Mouse (Mus musculus) forebrain, embryonic 12.5 days (tissue): ENCODE data around the gene Tmem229b. TPM values are rescaled to one million over a fixed set of nuclear protein-coding genes. Genes with fewer than 3 reads are reported as not detected.
"Not testable (repeated sequence)": the region's sequence is repeated elsewhere in the genome, so short reads cannot be mapped to it uniquely, and the experiment has no call there.

Source experiments
- ATAC-seq: fragments of 200-750 bp; cut with Nextera tagmentation; 2 replicates; pipeline ENCODE4 v1.8.0; 2017; ENCODE audit warnings: moderate TSS enrichment; ENCODE audit not compliant: low FRiP score
- H3K27ac ChIP-seq: fragments of 300-500 bp; sonication (generic); 2 replicates; pipeline ENCODE4 v1.5.1; 2016; ENCODE audit warnings: mild to moderate bottlenecking
- H3K27me3 ChIP-seq: fragments of 300-500 bp; sonication (generic); 2 replicates; pipeline ENCODE4 v1.6.1; 2016; ENCODE audit warnings: mild to moderate bottlenecking
- H3K36me3 ChIP-seq: fragments of 300-500 bp; sonication (generic); replicated peaks from 2 replicates; pipeline ENCODE4 v1.6.1; 2016; ENCODE audit warnings: mild to moderate bottlenecking
- H3K4me1 ChIP-seq: fragments of 300-500 bp; sonication (generic); 2 replicates; pipeline ENCODE4 v1.6.1; 2016
- H3K4me2 ChIP-seq: fragments of 300-500 bp; sonication (generic); 2 replicates; pipeline ENCODE4 v1.6.1; 2016; ENCODE audit warnings: mild to moderate bottlenecking, moderate library complexity
- H3K4me3 ChIP-seq: fragments of 300-500 bp; sonication (generic); replicated peaks from 2 replicates; pipeline ENCODE4 v1.5.1; 2016; ENCODE audit warnings: mild to moderate bottlenecking
- H3K9ac ChIP-seq: fragments of 300-500 bp; sonication (generic); 2 replicates; pipeline ENCODE4 v1.6.1; 2016; ENCODE audit warnings: mild to moderate bottlenecking
- H3K9me3 ChIP-seq: fragments of 300-500 bp; sonication (generic); 2 replicates; pipeline ENCODE4 v1.6.1; 2016
- WGBS: fragments of 180-500 bp; shearing (Covaris S2); methylation state at CpG from one replicate; pipeline ENCODE4 v1.1.7; 2016; 5-methylcytosine and 5-hydroxymethylcytosine counted together
- polyA plus RNA-seq: library from polyadenylated mRNA; unstranded; fragments of >200 nt; fragmentation: Nextera tagmentation; extraction: Ambion mirVana; gene quantifications from 2 replicates; pipeline ENCODE4 v1.2.1, GENCODE M21; 2016

Gene Tmem229b
- polyA plus RNA-seq, 1 experiment from 2014 or later = 16.7 TPM

DNA sequence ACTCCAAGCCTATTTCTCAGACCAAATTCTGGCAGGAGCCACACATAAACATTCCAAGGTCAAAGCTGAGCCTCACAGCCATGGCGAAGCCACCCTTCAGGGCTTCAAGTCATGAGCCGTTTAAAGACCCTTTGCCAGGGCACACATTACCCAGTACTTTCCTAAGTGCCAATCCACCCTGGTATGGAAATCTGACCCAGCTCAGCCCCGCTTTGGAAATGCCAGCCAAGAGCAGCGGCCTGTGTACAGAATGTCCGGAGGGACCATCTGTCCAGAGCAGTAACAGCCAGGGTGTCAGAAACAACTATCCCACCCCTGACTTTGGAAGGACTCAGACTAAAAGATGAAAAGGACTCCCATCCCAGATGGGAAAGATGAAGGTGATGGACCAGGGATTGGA lies 32.7 kb downstream of the Tmem229b start:
- no peaks in the 10 kb centered on the region for H3K9me3 ChIP-seq
- H3K4me3 ChIP-seq = no peak overlapping the region
- no peak for ATAC-seq
- no peak overlapping the region for H3K9ac ChIP-seq
- 95% methylated on average over 5 of the region's 5 CpGs for WGBS
- H3K27me3 ChIP-seq = no peaks in the 10 kb centered on the region
- no peak overlapping the region for H3K27ac ChIP-seq
- H3K4me1 ChIP-seq = no peaks in the 10 kb centered on the region
- no peaks in the 10 kb centered on the region for H3K36me3 ChIP-seq
- H3K4me2 ChIP-seq = no peak overlapping the region

GRCm38 (mm10) chr12:78973779-78974178 lies 33.6 kb downstream of the Tmem229b start:
- Histone ChIP-seq H3K9ac (no peak overlapping the region), H3K36me3 (no peaks in the 10 kb centered on the region), H3K4me1 (no peaks in the 10 kb centered on the region), H3K4me2 (no peak overlapping the region), H3K4me3 (no peak overlapping the region), H3K27me3 (no peaks in the 10 kb centered on the region), H3K9me3 (no peaks in the 10 kb centered on the region), H3K27ac (no peak overlapping the region)
- WGBS = 72% methylated on average over 2 of the region's 2 CpGs
- ATAC-seq = no peak

GRCm38 (mm10) chr12:78971649-78972048 lies 35.8 kb downstream of the Tmem229b start:
- H3K4me3 ChIP-seq = no peak overlapping the region
- no peaks in the 10 kb centered on the region for H3K27me3 ChIP-seq
- H3K4me1 ChIP-seq = no peaks in the 10 kb centered on the region
- 59% methylated on average over 2 of the region's 2 CpGs for WGBS
- H3K9me3 ChIP-seq = no peaks in the 10 kb centered on the region
- ATAC-seq = no peak
- no peak overlapping the region for H3K4me2 ChIP-seq
- H3K36me3 ChIP-seq = no peaks in the 10 kb centered on the region
- H3K27ac ChIP-seq = no peak overlapping the region
- H3K9ac ChIP-seq = no peak overlapping the region

DNA sequence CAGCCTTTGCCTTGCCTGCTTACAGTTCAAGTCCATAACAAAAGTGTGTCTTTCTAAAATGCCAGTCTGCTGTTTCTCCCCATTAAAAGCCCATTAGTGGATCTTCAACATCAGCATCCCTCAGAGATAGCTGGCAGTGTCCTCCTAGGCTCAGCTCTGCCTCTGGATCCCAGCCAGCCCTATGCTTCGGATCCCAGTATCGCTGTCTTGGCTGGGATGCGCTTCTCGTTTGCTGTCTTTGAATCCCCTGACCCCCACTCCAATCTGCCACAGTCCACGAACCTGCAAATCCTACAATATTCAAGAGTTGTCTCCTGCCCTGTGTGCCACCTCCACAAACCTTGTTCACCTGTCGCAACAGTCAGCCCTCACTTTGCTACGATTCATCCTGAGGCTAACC lies 36.7 kb downstream of the Tmem229b start:
- Histone ChIP-seq H3K4me2 (no peak overlapping the region), H3K9me3 (no peaks in the 10 kb centered on the region), H3K27ac (no peak overlapping the region), H3K4me1 (no peaks in the 10 kb centered on the region), H3K9ac (no peak overlapping the region), H3K36me3 (no peaks in the 10 kb centered on the region), H3K4me3 (no peak overlapping the region), H3K27me3 (no peaks in the 10 kb centered on the region)
- no peak for ATAC-seq
- 85% methylated on average over 7 of the region's 7 CpGs for WGBS

- not testable (repeated sequence) for H3K36me3 ChIP-seq, ATAC-seq
These were observed 42.9 kb downstream of the Tmem229b start for GRCm38 (mm10) chr12:78964496-78964895.

GRCm38 (mm10) chr12:78956405-78956804 lies 51.0 kb downstream of the Tmem229b start:
- Histone ChIP-seq H3K4me2 (no peak overlapping the region), H3K36me3 (no peaks in the 10 kb centered on the region), H3K27ac (no peak overlapping the region), H3K4me3 (no peak overlapping the region), H3K9ac (no peak overlapping the region), H3K9me3 (peaks cover 20% of the 10 kb centered on the region), H3K4me1 (no peaks in the 10 kb centered on the region), H3K27me3 (no peaks in the 10 kb centered on the region)
- WGBS = 84% methylated on average over 4 of the region's 4 CpGs
- ATAC-seq = no peak

More at GRCm38 (mm10) chr12:78964496-78964895, 42.9 kb downstream of the Tmem229b start:
- H3K9me3 ChIP-seq, H3K4me1 ChIP-seq, H3K4me3 ChIP-seq, H3K4me2 ChIP-seq, H3K27me3 ChIP-seq, H3K27ac ChIP-seq, H3K9ac ChIP-seq: not testable (repeated sequence)
- WGBS = 93% methylated on average over 11 of the region's 11 CpGs

DNA sequence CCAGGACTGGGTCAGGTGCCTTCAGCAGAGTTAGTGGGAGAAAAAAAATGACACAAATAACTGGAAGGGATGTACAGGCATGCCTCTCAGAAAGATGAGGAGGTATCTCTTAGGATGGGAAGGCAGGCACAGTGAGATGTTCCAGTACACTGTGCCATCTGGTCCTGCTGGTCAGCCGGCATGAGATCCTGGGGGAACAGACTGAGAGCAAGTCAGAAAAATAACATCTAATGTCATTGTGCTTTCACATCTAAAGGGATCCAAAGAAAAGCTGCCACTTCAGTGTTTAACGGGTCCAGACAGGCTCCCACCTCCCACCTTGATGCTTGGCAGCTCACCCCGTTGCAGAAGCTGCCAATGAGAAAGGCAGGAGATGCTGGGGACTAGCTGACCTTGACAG lies 54.9 kb downstream of the Tmem229b start:
- 60% methylated on average over 3 of the region's 3 CpGs for WGBS
- Histone ChIP-seq H3K36me3 (no peaks in the 10 kb centered on the region), H3K4me2 (no peak overlapping the region), H3K27me3 (no peaks in the 10 kb centered on the region), H3K9me3 (peaks cover 18% of the 10 kb centered on the region), H3K4me3 (no peak overlapping the region), H3K27ac (no peak overlapping the region), H3K4me1 (no peaks in the 10 kb centered on the region), H3K9ac (no peak overlapping the region)
- ATAC-seq = no peak

DNA sequence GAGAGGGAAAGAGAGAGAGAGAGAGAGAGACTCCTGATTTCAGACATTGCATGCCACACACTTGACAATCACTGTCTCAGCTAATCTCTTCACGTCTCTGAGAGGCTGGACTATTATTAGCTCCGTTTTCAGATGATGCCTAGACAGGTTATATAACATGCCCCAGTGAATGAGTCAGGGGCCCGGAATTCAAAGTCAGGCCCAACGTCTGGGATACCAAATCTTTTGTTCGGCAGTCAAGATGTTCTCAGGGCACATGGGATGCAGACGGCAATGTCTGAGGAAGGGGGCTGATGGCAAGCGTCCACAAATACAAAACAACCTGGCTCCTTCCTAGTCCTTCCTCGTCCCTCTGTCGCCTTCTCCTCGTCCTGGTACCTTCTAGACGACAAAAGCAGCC lies 55.4 kb downstream of the Tmem229b start:
- 73% methylated on average over 11 of the region's 11 CpGs for WGBS
- no peak for ATAC-seq
- no peaks in the 10 kb centered on the region for H3K36me3 ChIP-seq
- H3K27me3 ChIP-seq = no peaks in the 10 kb centered on the region
- no peak overlapping the region for H3K9ac ChIP-seq
- H3K4me3 ChIP-seq = no peak overlapping the region
- H3K9me3 ChIP-seq = peaks cover 14% of the 10 kb centered on the region
- H3K27ac ChIP-seq = no peak overlapping the region
- H3K4me1 ChIP-seq = no peaks in the 10 kb centered on the region
- H3K4me2 ChIP-seq = no peak overlapping the region

GRCm38 (mm10) chr12:78947661-78948060 lies 59.8 kb downstream of the Tmem229b start:
- no peak overlapping the region for H3K9ac ChIP-seq
- H3K27ac ChIP-seq = no peak overlapping the region
- no peaks in the 10 kb centered on the region for H3K9me3 ChIP-seq
- H3K27me3 ChIP-seq = no peaks in the 10 kb centered on the region
- H3K4me1 ChIP-seq = no peaks in the 10 kb centered on the region
- 75% methylated on average over 5 of the region's 5 CpGs for WGBS
- ATAC-seq = no peak
- H3K4me2 ChIP-seq = no peak overlapping the region
- no peaks in the 10 kb centered on the region for H3K36me3 ChIP-seq
- H3K4me3 ChIP-seq = no peak overlapping the region

- Histone ChIP-seq H3K4me1 (no peaks in the 10 kb centered on the region), H3K9ac (no peak overlapping the region), H3K27me3 (no peaks in the 10 kb centered on the region), H3K9me3 (no peaks in the 10 kb centered on the region), H3K27ac (no peak overlapping the region), H3K4me3 (no peak overlapping the region), H3K4me2 (no peak overlapping the region), H3K36me3 (no peaks in the 10 kb centered on the region)
- no peak for ATAC-seq
- 89% methylated on average over 6 of the region's 6 CpGs for WGBS
These were observed 60.3 kb downstream of the Tmem229b start for GRCm38 (mm10) chr12:78947161-78947560.

GRCm38 (mm10) chr12:78942931-78943330 lies 64.5 kb downstream of the Tmem229b start:
- no peak overlapping the region for H3K9ac ChIP-seq
- no peaks in the 10 kb centered on the region for H3K27me3 ChIP-seq
- H3K4me2 ChIP-seq = no peak overlapping the region
- WGBS = 88% methylated on average over 6 of the region's 6 CpGs
- no peaks in the 10 kb centered on the region for H3K36me3 ChIP-seq
- ATAC-seq = no peak
- H3K27ac ChIP-seq = no peak overlapping the region
- no peaks in the 10 kb centered on the region for H3K4me1 ChIP-seq
- H3K4me3 ChIP-seq = no peak overlapping the region
- H3K9me3 ChIP-seq = no peaks in the 10 kb centered on the region

DNA sequence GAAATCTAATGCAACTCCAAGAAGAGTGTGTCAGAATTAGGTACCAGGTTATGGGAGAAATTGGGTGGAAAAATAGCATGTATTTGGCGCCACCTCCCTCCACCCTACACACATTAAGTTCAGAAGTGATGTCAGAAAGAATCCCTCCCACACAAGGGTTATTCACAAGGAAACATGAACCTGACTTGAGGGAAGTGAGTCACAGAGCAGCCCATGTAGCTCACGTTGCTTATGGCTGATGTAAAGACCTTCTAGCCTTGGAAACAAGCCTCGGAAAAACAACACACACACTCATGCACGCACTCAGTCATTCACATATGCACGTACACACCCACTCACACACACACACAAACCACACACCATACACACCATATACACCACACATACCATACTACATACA lies 67.3 kb downstream of the Tmem229b start:
- H3K27me3 ChIP-seq = no peaks in the 10 kb centered on the region
- no peak overlapping the region for H3K9ac ChIP-seq
- no peaks in the 10 kb centered on the region for H3K9me3 ChIP-seq
- no peak overlapping the region for H3K4me3 ChIP-seq
- H3K27ac ChIP-seq = no peak overlapping the region
- H3K4me2 ChIP-seq = no peak overlapping the region
- 90% methylated on average over 5 of the region's 5 CpGs for WGBS
- H3K4me1 ChIP-seq = no peaks in the 10 kb centered on the region
- ATAC-seq = no peak
- H3K36me3 ChIP-seq = no peaks in the 10 kb centered on the region

- H3K9ac ChIP-seq = no peak overlapping the region
- H3K4me1 ChIP-seq = no peaks in the 10 kb centered on the region
- no peaks in the 10 kb centered on the region for H3K9me3 ChIP-seq
- ATAC-seq = no peak
- no peak overlapping the region for H3K4me2 ChIP-seq
- no peaks in the 10 kb centered on the region for H3K27me3 ChIP-seq
- no peak overlapping the region for H3K27ac ChIP-seq
- no peaks in the 10 kb centered on the region for H3K36me3 ChIP-seq
- WGBS = 80% methylated on average over 7 of the region's 7 CpGs
- H3K4me3 ChIP-seq = no peak overlapping the region
These were observed 67.9 kb downstream of the Tmem229b start for GRCm38 (mm10) chr12:78939393-78940037.
